11 mouse cellular contexts compared by ENCODE assay signal in genomic region chrX:110816609-110817008, GRCm38 (mm10). TPM values are rescaled to one million over a fixed set of nuclear protein-coding genes. Genes with fewer than 3 reads are reported as not detected.
DNase-seq lines count a peak whose midpoint lies in the region; ATAC-seq lines count a peak whose summit lies in the region.
"Had no signal": no experiment of that assay in that cellular context is flagged by ENCODE, and none has a peak within 500 bp of the region (broad histone marks: within the 10 kb centered on the region; RNA-seq: fewer than 3 reads in every experiment).

No protein-coding gene starts in this region.

- no peak overlapping the region for H3K9ac ChIP-seq in limb, embryonic 11.5 days (ENCODE audit: low read length)
- no peak overlapping the region for H3K9ac ChIP-seq in stomach, embryonic 16.5 days (ENCODE audit: low read length)

- H3K4me2 ChIP-seq in limb, embryonic 11.5 days (ENCODE audit: low read depth, severe bottlenecking) = peak overlapping the region; percentile 17; the same call in 1 of the 2 replicates
- peak overlapping the region; percentile 22 for H3K4me2 ChIP-seq in stomach, embryonic 16.5 days (ENCODE audit: low read depth, low read length)

- H3K27me3 ChIP-seq in limb, embryonic 11.5 days (ENCODE audit: control insufficient read depth, insufficient read depth, low read length) = peaks cover 14% of the 10 kb centered on the region
- H3K27me3 ChIP-seq in stomach, embryonic 16.5 days (ENCODE audit: control insufficient read depth, insufficient read depth, low read length) = peaks cover 8% of the 10 kb centered on the region

- no peak overlapping the region for H3K4me3 ChIP-seq in limb, embryonic 11.5 days (ENCODE audit: low read depth, low read length)
- H3K4me3 ChIP-seq in stomach, embryonic 16.5 days (replicated peaks; ENCODE audit: low read length) = no peak overlapping the region; the same call in 1 of the 2 replicates

- WGBS in limb, embryonic 11.5 days = 16% methylated on average over 16 of the region's 16 CpGs
- 12% methylated on average over 16 of the region's 16 CpGs for WGBS in stomach, embryonic 16.5 days

- H3K27ac ChIP-seq in limb, embryonic 11.5 days (replicated peaks; ENCODE audit: low read depth, low read length) = no peak overlapping the region
- no peak overlapping the region for H3K27ac ChIP-seq in stomach, embryonic 16.5 days (ENCODE audit: low read length)
- H3K27ac ChIP-seq: macrophage had no signal

- H3K4me1 ChIP-seq in limb, embryonic 11.5 days (ENCODE audit: control insufficient read depth, insufficient read depth, low read length) = no peaks in the 10 kb centered on the region
- no peaks in the 10 kb centered on the region for H3K4me1 ChIP-seq in stomach, embryonic 16.5 days (ENCODE audit: control insufficient read depth, insufficient read depth, low read length)

- H3K36me3 ChIP-seq in limb, embryonic 11.5 days (ENCODE audit: control insufficient read depth, insufficient read depth, low read length) = no peaks in the 10 kb centered on the region
- no peaks in the 10 kb centered on the region for H3K36me3 ChIP-seq in stomach, embryonic 16.5 days (ENCODE audit: control insufficient read depth, insufficient read depth, low read length)

- H3K9me3 ChIP-seq in limb, embryonic 11.5 days (ENCODE audit: control insufficient read depth, low read length) = no peaks in the 10 kb centered on the region
- H3K9me3 ChIP-seq in stomach, embryonic 16.5 days (replicated peaks; ENCODE audit: control insufficient read depth, low read length) = no peaks in the 10 kb centered on the region

- ATAC-seq in limb, embryonic 11.5 days (ENCODE audit: insufficient number of reproducible peaks, low FRiP score, low TSS enrichment, low read depth) = no peak
- ATAC-seq in stomach, embryonic 16.5 days (ENCODE audit: insufficient read depth, low FRiP score) = no peak

- peak; percentile 10 to 15 for DNase-seq in cerebellum, postnatal 10 days
- DNase-seq in cerebellum, adult 9-11 months = no peak
- DNase-seq in right cerebral cortex, postnatal 10 days (ENCODE audit: low spot score in 2 of 2) = peak; percentile 21 to 22
- DNase-seq in right cerebral cortex, adult 2 months (ENCODE audit: low spot score in 2 of 2) = no peak
- peak; percentile 27 for DNase-seq in limb, embryonic 11.5 days (ENCODE audit: low spot score)
- DNase-seq in spleen, adult 12 weeks (ENCODE audit: low spot score) = no peak
- no peak for DNase-seq in kidney, adult 8-10 months
- DNase-seq: kidney, postnatal 36 days had no signal

RNA-seq across cellular contexts. Expression of gene Pou3f4, which starts 2.5 kb away (rescaled TPM):
- polyA plus RNA-seq in limb, embryonic 11.5 days (2014; fragmentation: Nextera tagmentation; extraction: Ambion mirVana) = 0.06 and 0.09 TPM in 2 replicates
- polyA plus RNA-seq in stomach, embryonic 16.5 days (2015; fragmentation: Nextera tagmentation; extraction: Ambion mirVana) = 0.12 and 0.17 TPM in 2 replicates
- polyA plus RNA-seq: macrophage; spleen, adult 2 months had no signal

Comparison
In these comparisons a context has a peak if more than half of its experiments do, and no peak if none do; other contexts are left out.
1. DNase-seq: peak in cerebellum, postnatal 10 days (2 of 2), right cerebral cortex, postnatal 10 days (2 of 2) and limb, embryonic 11.5 days (single experiment); none in cerebellum, adult 9-11 months (single experiment), right cerebral cortex, adult 2 months (0 of 2), spleen, adult 12 weeks (single experiment) and kidney, adult 8-10 months (0 of 2).